Mouse (Mus musculus) ES-CJ7 (cell line): ENCODE results near the gene Wdr62.
A peak's percentile ranks its signal among the peaks of the same experiment; 100 is the strongest.
"Not testable (repeated sequence)": the region's sequence is repeated elsewhere in the genome, so short reads cannot be mapped to it uniquely, and the experiment has no call there.

Experiments used
- DNase-seq: peaks from one replicate; pipeline ENCODE4 v3.0.0; 2011; ENCODE audit warnings: low read depth, low spot score

The Wdr62 gene

DNA sequence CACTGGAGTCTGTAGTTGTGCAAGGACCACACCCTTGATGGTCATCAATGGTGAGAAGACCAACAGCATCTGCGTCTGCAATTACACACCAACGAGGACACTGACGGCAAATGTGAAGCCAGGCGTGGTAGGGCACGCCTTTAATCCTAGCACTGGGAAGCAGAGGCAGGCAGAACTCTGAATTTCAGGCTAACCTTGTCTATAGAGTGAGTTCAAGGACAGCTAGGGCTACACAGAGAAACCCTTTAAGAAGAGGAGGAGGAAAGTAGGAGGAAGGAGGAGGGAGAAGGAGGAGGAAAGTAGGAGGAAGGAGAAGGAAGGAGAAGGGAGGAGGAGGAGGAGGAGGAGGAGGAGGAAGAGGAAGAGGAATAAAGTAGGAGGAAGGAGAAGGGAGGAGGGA lies 14.7 kb downstream of the Wdr62 start:
- peak; percentile 64 for DNase-seq

DNA sequence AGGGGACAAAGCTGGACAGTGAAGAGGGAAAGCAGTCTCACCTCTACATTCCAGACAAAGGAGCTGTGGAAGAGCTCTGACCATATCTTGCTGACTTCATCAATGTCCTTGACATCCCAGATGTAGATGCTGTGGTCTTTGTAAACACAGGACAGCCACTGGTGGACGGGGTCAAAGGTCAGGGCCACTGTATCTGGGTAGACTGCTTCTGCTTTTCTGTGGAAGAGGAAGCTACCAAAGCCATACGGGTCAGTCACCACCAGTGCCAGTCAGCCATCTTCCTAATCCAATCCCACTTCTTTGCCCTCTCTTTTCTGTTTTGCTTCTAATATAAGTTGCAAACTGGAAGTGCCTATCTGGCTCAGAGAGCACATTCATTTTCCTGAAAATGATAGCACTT lies 15.2 kb downstream of the Wdr62 start:
- DNase-seq = peak; percentile 21

DNA sequence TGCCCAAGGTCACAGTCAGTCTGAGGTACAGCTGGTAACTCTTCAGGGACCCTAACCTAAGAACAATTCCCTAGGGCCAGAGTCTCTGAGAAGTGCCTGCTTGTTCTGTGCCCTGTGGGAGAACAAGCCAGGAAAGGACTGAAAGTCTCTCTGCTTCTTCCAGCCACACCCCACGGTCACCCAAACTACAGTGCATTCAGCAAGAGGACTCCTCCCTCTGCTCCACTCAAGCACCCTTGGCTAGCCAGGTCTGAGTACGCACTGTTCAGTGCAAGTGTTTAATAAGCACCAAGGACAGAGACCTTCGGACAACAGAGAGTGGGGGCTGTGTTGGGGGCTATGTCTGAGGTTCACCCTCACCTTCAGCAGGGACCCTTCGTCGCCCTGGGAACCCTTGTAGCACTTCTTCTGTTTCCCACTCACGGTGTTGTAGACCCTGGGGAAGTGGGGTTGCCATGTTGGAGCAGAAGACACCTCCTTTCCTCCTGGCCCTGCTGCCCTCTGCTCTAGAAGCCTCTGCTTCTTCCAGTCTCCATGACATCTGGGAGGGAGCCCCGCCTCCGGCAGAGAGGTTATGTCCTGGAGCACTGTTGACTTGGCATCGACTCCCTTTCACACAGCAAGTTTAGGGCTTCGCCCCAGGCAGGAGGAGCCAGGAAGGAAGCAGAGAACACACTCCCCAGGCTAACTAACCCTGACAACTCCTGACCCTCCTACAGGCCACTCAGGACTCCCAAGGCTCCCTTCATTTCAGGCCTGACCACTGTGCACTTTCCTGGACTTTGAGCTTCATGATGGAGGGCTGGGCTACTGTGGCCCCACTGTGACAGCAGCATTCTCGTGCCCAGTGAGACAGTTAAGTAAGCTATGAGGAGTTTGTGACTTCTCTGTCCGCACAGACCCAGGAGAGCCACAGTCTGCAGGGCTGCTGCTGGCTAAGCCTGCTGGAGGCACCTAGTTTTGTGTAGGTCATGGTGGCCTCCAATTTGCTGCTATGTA lies 28.0 kb downstream of the Wdr62 start:
- peak; percentile 33 for DNase-seq

DNA sequence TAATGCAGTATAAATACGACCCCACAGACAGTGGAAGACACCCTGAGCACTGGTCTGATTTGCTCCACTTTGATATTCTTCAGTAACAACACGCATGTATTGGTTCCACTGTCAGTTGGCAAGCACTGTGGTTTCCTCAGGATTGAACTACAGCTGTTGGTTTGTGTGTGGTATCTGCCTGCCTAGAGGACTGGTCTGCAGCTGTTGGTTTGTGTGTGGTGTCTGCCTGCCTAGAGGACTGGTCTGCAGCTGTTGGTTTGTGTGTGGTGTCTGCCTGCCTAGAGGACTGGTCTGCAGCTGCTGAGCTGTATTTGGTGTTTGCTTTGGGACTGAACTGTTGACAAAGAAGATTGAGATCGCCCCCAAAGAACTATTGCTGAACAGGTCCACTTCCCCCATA lies 42.8 kb downstream of the Wdr62 start:
- not testable (repeated sequence) for DNase-seq

DNA sequence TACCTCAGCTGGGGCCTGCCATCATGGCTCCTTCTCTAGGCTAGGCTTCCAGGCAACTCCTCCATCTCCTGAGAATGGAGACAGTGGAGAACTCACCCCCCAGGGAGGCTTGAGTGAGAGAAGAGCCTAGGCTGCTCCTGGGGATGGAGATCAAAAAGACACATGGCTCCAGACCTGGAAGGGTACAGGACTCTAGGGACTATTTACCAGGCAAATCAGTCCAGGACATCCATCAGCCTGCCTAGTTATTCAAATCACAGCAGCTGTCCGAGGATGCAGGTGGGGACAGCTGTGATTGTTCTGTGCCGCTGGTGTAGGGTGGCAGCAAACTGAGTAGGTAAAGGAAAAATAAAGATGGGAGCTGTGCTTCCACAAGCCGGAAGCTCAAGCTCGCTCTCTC lies 44.6 kb downstream of the Wdr62 start, which contains the start of gene Ovol3:
TSS of gene Ovol3 (minus strand) at position 101 of the 400 bp plus-strand sequence.
- no peak for DNase-seq

DNA sequence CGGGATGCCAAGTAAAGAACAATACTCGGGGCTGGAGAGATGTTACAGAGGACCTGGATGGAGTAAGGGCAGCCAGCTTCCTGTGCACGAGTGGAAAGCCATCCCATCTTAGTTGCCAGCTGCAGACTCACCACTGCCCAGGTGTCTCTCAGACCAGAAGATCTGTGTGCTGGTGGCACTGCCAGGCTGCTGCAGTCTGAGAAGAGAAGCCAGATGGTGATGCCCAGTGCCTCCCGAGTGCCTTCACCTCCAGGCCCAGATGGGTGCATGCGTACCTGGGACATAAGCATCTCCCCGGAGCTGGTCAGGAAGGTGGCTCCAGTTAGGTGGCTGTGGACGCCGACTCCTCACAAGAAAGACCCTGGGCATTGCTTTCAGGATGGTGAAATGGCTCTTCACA lies 45.1 kb downstream of the Wdr62 start:
- no peak for DNase-seq

DNA sequence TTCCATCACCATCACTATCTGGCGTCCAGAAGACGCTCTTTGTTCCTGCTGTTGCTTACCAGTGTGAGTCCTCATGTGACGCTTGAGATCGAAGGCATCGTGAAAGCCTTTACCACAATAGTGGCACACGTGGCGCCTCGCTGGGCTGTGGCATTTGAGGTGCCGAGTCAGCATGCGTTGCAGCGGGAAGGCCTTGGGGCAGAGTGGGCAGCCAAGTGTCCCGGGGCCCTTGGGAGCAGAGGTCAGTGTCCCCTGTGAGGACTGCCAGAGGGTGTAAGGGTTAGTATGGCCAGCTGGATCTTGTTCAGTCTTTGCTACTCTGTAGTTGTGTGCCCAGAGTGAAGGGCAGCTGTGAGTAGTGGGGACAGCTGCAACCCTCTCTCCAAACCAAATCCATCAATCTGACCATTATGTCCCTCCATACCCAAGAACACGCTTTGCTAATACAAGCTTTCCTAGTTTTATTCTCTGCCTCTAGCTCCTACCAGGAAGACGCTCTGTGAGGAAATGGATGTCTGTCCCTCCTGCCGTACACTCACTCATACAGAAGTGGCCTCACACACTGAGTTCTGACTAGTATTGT lies 45.9 kb downstream of the Wdr62 start:
- DNase-seq = no peak

DNA sequence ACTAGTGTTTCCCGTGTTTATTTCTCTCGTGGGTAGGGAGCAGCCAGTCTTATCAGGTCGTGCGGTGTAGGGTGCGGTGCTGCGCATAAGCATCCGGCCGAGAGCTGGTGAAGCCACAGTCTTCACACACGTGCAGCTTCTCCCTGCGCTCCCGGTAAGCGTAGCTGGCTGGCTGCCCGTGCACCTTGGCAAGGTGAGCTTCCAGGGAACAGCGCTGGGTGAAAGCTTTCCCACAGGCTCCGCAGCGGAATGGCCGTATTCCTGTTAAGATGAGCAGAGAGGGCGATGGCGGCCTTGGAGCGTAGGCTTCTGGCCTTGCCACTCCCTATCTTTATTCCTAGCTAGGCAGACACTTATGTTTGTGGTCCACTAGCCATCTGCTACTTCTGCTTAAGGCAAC lies 46.8 kb downstream of the Wdr62 start:
- DNase-seq = no peak

DNA sequence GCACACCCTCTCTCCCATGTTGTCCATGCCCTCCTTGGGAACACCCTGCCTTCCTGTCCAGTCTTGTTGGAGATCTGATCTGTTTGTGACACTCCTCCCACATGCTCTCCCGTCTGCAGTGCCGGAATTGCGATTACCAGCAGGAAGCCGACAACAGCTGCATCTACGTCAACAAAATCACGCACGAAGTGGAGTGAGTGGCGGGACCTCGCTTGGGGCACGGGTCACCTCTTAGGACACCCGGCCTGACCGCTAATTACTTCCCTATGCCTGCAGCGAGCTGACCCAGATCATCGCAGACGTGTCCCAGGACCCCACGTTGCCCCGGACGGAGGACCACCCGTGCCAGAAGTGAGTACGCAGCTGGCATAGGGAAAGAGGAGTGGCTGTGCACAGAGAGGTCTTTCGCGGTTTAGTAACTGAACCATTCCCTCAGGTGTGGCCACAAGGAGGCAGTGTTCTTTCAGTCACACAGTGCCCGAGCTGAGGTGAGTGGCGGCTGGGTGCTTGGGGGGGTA lies 47.5 kb downstream of the Wdr62 start:
- DNase-seq = peak; percentile 89

DNA sequence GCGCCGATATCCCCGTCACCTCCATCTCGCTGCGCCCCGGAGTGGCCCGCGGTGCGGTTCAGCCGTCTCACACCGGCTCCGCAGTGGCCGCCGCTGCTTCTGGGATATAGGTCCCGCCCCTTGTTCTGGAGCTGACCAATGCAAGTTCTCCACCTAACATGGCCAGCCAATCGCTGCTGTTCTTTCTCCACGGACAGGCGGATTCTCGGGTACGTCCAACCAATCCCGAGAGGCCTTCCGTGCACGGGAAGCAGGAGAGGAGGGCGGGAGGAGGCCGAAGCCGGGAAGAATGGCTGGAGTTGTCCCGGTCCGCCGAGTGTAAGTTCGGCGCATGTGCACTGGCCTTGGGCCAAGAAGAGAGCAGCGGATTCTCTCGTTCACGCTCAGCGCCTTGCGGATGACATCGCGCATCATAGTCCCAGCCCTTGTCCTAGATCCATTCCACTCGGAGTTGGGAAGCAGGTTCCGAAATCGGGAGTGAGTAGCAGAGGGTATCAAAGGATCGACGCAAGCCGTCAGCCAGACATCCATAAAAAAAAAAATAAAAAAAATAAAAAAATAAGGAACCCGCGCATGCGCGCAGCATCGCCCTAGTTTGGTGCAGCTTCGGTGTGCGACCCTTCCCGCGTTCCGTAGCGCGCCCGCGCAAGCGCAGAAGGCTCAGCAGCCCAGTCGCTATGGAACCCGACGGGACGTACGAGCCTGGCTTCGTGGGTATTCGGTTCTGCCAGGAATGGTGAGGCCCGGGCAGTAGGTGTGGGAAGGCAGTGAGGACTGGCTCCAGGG lies 48.4 kb downstream of the Wdr62 start, which contains the start of the genes Polr2i and Tbcb:
TSS of gene Polr2i (plus strand) at position 280 of the 786 bp plus-strand sequence.
TSS of gene Tbcb (minus strand) at position 604 of the 786 bp plus-strand sequence.
- peak; percentile 99 for DNase-seq

DNA sequence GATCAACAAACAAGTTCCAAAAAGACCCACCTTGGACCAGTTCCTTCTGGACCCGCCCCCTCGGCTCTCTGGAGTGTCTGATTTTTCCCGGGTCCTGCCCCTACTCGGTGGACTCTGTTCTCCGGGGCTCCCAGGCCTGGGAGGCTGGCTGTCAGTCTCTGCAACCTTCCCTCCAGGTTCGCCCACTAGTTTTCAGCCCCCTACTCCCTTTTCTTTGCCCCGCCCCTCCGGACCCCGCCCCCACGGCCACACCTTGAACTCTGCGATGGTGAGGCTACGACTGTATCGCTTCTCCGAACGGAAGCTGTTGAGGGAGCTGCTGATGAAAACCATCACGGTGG lies 48.9 kb downstream of the Wdr62 start:
- DNase-seq = no peak

DNA sequence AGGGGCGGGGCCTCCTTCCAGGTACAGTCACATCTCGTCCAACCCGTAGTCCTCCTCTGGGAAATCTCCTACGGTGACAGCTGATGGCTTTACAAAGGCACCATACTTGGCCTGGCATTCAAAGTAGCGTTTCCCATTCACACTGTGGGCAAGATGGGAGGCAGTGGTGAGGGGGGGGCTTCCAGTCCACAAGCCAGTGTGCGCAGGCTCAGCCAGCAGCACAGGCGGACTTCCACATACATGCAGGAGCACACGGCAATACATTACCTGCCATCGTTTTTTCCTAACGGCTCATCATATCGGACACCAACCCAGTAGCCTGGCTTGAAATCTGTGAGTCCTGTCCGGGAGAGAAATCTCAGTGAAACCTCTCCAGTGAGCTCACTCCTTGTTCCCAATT lies 56.0 kb downstream of the Wdr62 start:
- no peak for DNase-seq

DNA sequence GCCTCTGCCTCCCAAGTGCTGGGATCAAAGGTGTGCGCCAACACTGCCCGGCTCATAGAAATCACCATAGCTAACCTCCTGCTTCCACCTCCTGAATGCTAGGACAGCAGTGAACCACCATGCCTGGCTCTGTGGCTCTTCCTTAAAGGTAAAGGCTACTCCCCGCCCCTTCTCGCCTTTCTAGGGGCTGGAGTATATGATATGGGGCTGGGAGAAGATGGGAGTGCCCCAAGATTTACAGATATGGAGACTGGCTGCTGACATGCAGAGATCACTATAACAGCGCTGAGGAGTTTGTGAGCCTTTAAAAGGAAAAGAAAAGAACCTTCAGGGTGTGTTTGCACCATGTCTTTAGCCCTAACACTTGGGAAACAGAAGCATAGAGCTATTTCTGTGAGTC lies 58.0 kb downstream of the Wdr62 start:
- no peak for DNase-seq

DNA sequence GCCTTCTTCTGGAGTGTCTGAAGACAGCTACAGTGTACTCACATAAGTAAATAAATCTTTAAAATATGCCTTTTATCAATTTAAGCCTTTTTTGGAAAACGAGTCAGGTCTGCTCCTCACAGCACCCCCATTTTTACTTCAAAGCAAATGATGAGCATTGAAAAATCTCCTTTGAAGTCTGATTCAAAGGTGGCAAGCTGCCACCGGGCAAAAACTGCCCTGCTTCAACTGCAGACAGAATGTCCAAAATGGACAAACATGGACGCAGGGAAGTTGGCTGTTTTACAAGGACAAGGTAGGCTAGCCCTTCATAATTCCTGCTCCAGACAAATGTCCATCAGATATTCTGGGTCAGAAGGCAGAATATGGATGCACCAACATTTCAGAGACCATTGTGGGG lies 58.8 kb downstream of the Wdr62 start:
- no peak for DNase-seq

DNA sequence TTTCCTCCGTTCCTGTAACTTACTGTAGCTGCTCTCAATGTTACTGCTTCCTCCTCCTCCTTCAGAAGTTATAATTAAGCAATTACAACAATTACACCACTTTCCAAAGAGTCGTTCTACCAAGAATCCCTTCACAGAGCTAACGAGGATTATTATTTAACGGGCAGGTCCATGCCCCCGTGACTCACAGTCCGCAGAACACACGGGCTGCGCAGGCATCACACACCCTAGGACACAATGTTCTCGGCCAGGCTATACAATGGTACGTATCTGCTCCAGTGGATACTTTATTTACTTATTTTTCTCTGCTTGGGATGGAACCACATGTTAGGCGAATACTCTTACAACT lies 60.2 kb downstream of the Wdr62 start:
- DNase-seq = no peak

DNA sequence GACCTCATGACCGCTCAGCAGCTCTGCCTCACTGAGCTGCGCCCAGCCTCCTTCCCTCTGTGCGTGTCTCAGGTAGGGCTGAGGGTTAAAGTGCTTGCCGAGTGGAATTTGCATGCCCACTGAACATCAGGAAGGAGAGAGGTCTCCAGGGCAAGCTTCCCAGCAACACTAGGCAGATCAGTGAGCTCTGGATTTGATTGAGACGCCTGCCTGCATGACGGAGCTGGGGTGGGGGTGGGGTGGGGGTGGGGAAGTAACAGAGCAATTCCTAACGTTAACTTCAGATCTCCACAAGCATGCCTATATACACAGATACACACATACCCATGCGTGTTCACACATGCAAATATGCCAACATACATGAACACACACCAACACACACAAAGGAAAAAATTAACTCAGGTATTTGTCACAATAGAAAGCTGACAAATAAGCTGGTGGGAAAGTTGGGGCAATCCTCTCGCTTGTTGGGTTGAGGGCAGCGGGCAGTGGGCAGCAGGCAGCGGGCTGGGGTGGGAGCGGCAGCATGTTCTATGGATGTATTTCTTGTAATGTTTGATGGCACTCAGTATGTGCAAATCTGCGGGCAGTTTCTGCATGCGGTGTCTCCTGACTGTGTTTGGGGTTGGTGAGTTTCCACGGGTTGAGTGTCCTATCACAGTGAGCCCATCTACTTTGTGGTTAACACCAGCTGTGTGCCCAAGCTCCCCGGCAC lies 60.8 kb downstream of the Wdr62 start:
- DNase-seq = peak; percentile 92

DNA sequence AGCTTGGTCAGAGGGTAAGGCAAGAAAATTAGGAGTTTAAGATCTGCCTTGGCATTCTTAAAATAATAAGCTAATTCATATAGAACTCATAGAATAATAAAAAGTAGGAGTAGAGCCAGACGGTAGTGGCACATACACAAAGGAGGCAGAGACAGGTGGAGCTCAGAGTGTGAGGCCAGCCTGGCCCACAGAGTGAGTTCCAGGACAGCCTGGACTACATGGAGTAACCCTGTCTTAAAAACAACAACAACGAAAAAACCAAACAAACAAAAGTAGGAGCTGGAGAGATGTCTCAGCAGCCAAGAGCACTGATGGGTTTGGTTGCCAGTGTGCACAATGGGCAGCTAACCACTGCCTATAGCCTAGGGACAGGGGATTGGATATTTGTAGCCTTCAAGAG lies 62.9 kb downstream of the Wdr62 start:
- no peak for DNase-seq

DNA sequence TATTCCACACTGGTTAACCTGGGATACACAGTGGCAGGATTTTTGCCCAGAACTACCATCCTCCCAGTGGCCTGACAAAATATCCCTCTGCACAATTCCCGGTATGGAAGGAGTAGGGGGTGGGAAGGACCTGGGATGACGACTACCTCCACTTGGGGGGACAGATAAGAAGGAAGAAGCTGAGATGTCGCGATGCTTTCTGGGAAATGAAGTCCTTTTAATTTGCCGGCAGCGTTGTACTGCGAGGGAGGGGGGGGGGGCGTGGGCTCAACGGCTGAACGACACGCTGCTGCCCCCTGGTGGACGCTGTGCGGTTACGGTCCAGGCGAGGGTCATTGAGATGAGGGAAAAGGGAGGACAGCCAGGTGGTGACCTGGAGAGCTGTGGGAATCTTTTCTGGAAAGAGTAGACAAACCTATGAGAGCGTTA lies 63.5 kb downstream of the Wdr62 start:
- peak; percentile 92 for DNase-seq

DNA sequence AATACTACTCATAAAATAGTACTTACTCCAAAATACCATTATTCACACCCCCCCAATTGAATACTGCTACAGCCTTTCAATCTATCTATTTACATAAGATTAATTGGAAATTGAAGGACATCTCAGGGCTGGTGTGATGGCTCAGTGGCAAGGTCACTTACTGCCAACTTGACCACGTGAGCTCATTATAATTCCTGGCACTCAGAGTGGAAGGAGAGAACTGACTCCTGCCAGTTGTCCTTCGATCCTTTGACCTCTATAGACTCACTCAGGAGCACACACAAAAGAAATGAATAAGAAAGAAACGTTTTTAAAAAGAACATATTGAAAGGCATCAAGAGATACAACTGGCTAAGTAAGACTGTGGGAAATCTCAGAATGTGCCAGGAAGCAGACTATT lies 64.3 kb downstream of the Wdr62 start:
- DNase-seq = peak; percentile 78

DNA sequence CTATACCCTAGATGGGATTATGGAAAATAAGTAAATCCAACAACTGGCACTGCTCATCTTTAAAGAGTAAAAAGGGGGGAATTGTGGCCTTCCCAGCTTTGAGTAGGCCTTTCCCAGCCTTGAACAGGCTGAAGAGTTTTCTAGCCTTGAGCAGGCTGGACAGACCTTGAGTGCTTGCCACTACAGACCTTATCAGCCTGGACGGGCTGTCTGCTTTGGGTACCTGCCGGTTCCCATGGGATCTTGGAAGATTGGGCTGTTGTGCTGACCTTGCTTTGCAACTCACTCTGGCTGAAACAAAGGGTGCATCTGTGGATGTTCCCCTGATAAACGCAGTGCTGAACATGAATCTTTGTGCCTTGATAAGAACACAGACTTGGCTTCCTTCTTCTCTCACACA lies 66.3 kb downstream of the Wdr62 start:
- DNase-seq = no peak

DNA sequence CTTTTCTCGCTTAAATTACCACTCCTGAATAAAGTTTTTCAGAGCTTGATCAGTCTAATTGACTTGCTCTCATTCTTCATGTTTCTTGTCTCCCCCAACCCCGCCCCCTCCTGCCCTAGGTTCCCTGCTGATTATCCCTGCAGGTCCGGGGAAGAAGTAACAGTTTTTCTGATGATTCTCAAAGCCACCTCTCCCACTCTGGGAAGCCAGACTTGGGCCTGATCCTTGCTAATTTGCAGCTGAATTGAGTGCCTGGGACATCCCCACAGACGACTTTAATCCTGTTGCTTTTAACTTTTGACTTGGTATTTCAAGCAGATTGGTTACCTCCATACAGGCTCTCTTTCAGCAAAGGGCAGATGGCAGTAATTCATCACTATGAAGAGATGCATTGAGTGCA lies 69.2 kb downstream of the Wdr62 start:
- peak; percentile 62 for DNase-seq
